Mouse (Mus musculus) limb, embryonic 14.5 days (tissue): ENCODE results near the gene 4930524J08Rik. TPM values are rescaled to one million over a fixed set of nuclear protein-coding genes. Genes with fewer than 3 reads are reported as not detected.

Experiments used
- ATAC-seq: fragments of 200-750 bp; cut with Nextera tagmentation; 2 replicates; pipeline ENCODE4 v1.8.0; 2017; ENCODE audit warnings: low read depth, moderate number of reproducible peaks, moderate TSS enrichment; ENCODE audit not compliant: low FRiP score
- DNase-seq: peaks from one replicate; pipeline ENCODE4 v3.0.0-alpha.2; 2015; ENCODE audit warnings: low spot score
- H3K27ac ChIP-seq: fragments of 300-500 bp; sonication (generic); replicated peaks from 2 replicates; pipeline ENCODE4 v1.5.1; 2014; ENCODE audit warnings: low read depth, mild to moderate bottlenecking, low read length, moderate library complexity, mixed read lengths
- H3K27me3 ChIP-seq: fragments of 300-500 bp; sonication (generic); 2 replicates; pipeline ENCODE4 v1.6.1; 2014; ENCODE audit warnings: low read length, mixed read lengths; ENCODE audit not compliant: control insufficient read depth, insufficient read depth
- H3K36me3 ChIP-seq: fragments of 300-500 bp; sonication (generic); 2 replicates; pipeline ENCODE4 v1.6.1; 2014; ENCODE audit warnings: mild to moderate bottlenecking, low read length, moderate library complexity, mixed read lengths; ENCODE audit not compliant: control insufficient read depth, insufficient read depth
- H3K4me1 ChIP-seq: fragments of 300-500 bp; sonication (generic); 2 replicates; pipeline ENCODE4 v1.6.1; 2014; ENCODE audit warnings: antibody characterized with exemption, low read length, mixed read lengths; ENCODE audit not compliant: control insufficient read depth, insufficient read depth
- H3K4me2 ChIP-seq: fragments of 300-500 bp; sonication (generic); replicated peaks from 2 replicates; pipeline ENCODE4 v1.6.1; 2014; ENCODE audit warnings: low read depth, mild to moderate bottlenecking, low read length, moderate library complexity; ENCODE audit not compliant: severe bottlenecking
- H3K4me3 ChIP-seq: fragments of 300-500 bp; sonication (generic); replicated peaks from 2 replicates; pipeline ENCODE4 v1.5.1; 2014; ENCODE audit warnings: low read length
- H3K9ac ChIP-seq: fragments of 300-500 bp; sonication (generic); 2 replicates; pipeline ENCODE4 v1.6.1; 2014; ENCODE audit warnings: mild to moderate bottlenecking, low read depth, low read length, moderate library complexity; ENCODE audit not compliant: severe bottlenecking
- H3K9me3 ChIP-seq: fragments of 300-500 bp; sonication (generic); 2 replicates; pipeline ENCODE4 v1.6.1; 2016; ENCODE audit warnings: low read length; ENCODE audit not compliant: control insufficient read depth
- POLR2A ChIP-seq: fragments of 200-500 bp; IDR thresholded peaks from 2 replicates; pipeline ENCODE4 v1.8.0; 2012; ENCODE audit warnings: inconsistent platforms, mild to moderate bottlenecking, moderate library complexity, borderline replicate concordance; ENCODE audit not compliant: insufficient read depth, insufficient read length; ENCODE audit errors: extremely low read depth
- WGBS: fragments of 180-500 bp; shearing (Covaris S2); extraction: QIAGEN DNeasy Blood & Tissue Kit; methylation state at CpG from one replicate; pipeline ENCODE4 v1.1.7; 2014; 5-methylcytosine and 5-hydroxymethylcytosine counted together
- polyA plus RNA-seq, 2 experiments: library from polyadenylated mRNA; depleted of rRNA in 1 of 2; stranded (reverse) in 1 of 2; unstranded in 1 of 2; fragments of >200 nt; fragmentation: Nextera tagmentation in 1 of 2; extraction: Ambion mirVana in 1 of 2; gene quantifications; 2 replicates each; pipeline versions ENCODE4 v1.2.1 to v1.2.3; 2012 to 2014

The 4930524J08Rik gene
- polyA plus RNA-seq, 2 experiments, result 2.0 to 6.6 TPM

GRCm38 (mm10) chr5:100008485-100008884 is 29.6 kb downstream of the 4930524J08Rik start:
- Histone ChIP-seq H3K27ac (no peak overlapping the region), H3K9me3 (no peaks in the 10 kb centered on the region), H3K9ac (no peak overlapping the region), H3K27me3 (no peaks in the 10 kb centered on the region), H3K4me2 (no peak overlapping the region), H3K4me3 (no peak overlapping the region), H3K4me1 (no peaks in the 10 kb centered on the region), H3K36me3 (no peaks in the 10 kb centered on the region)
- DNase-seq, result no peak
- no peak for TF ChIP-seq POLR2A
- 59% methylated on average over 3 of the region's 3 CpGs for WGBS
- no peak for ATAC-seq

DNA sequence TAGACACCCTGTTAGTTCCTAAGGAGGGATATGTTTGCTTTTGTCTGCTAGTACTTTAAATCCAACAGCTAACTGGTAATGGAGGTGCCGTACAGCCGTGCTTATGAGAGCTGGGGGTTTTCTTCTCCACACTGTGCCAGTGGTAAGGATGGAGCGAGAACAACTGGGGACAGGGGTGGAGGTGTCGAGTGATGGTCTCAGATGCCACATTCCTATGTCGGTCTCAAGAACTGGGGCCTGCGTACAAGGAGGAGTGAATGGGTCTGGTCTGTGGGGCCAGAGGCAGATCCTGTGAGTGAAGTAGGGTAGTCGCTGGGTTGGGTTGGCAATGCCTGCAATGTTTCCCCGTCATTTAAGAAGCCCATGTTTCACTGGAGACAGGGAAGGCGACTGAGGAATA is 33.7 kb downstream of the 4930524J08Rik start:
- Histone ChIP-seq H3K27me3 (no peaks in the 10 kb centered on the region), H3K4me2 (no peak overlapping the region), H3K9me3 (no peaks in the 10 kb centered on the region), H3K4me3 (no peak overlapping the region), H3K4me1 (no peaks in the 10 kb centered on the region), H3K36me3 (no peaks in the 10 kb centered on the region), H3K9ac (no peak overlapping the region), H3K27ac (no peak overlapping the region)
- ATAC-seq (no peak), DNase-seq (no peak)
- TF ChIP-seq POLR2A, result no peak
- 83% methylated on average over 9 of the region's 9 CpGs for WGBS

DNA sequence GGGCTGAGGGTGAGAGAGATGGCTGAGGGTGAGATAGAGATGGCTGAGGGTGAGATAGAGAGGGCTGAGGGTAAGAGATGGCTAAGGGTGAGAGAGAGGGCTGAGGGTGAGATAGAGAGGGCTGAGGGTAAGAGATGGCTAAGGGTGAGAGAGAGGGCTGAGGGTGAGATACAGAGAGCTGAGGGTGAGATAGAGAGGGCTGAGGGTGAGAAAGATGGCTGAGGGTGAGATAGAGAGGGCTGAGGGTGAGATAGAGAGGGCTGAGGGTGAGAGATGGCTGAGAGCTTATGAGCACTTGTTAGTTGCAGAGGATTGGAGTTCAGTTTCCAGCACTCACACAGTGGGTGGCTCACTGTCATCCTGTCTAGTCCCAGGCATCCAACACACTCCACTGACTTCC is 41.2 kb downstream of the 4930524J08Rik start:
- no peaks in the 10 kb centered on the region for H3K4me1 ChIP-seq
- no peak for DNase-seq
- H3K4me3 ChIP-seq, result no peak overlapping the region
- no peak overlapping the region for H3K4me2 ChIP-seq
- H3K9me3 ChIP-seq, result no peaks in the 10 kb centered on the region
- no peaks in the 10 kb centered on the region for H3K36me3 ChIP-seq
- H3K27ac ChIP-seq, result no peak overlapping the region
- TF ChIP-seq POLR2A, result no peak
- no peak for ATAC-seq
- H3K27me3 ChIP-seq, result no peaks in the 10 kb centered on the region
- no peak overlapping the region for H3K9ac ChIP-seq

DNA sequence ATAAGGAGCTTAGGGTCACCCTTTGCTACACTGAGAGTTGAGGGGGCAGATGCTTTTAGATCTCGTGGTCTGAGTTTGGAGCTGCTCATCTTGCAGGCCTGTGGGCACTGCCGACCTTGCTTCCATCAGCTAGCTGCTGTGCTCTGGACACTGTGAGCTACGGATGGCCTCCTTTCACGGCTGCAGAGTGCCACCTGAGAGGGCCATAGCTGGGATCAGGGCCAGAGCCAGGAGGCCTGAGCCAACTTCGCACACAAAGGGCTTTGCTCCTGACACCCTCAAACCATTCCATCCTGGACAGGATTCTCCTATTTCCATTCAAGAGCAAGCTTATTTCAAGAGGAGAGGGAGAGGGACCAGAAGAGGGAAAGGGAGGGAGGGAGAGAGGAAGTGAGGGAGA is 45.5 kb downstream of the 4930524J08Rik start:
- Histone ChIP-seq H3K4me1 (no peaks in the 10 kb centered on the region), H3K27ac (no peak overlapping the region), H3K9me3 (no peaks in the 10 kb centered on the region), H3K36me3 (no peaks in the 10 kb centered on the region), H3K4me3 (no peak overlapping the region), H3K9ac (no peak overlapping the region), H3K4me2 (no peak overlapping the region), H3K27me3 (no peaks in the 10 kb centered on the region)
- WGBS, result 72% methylated on average over 5 of the region's 5 CpGs
- TF ChIP-seq POLR2A, result no peak
- no peak for ATAC-seq
- DNase-seq, result no peak

- H3K4me2 ChIP-seq, result no peak overlapping the region
- H3K36me3 ChIP-seq, result no peaks in the 10 kb centered on the region
- no peaks in the 10 kb centered on the region for H3K9me3 ChIP-seq
- H3K4me1 ChIP-seq, result no peaks in the 10 kb centered on the region
- no peak overlapping the region for H3K9ac ChIP-seq
- H3K27me3 ChIP-seq, result no peaks in the 10 kb centered on the region
- DNase-seq, result no peak
- no peak overlapping the region for H3K4me3 ChIP-seq
- no peak for TF ChIP-seq POLR2A
- no peak for ATAC-seq
- no peak overlapping the region for H3K27ac ChIP-seq
- 75% methylated on average over 1 of the region's 1 CpGs for whole genome bisulfite sequencing
Measured at GRCm38 (mm10) chr5:100024868-100025267, 46.0 kb downstream of the 4930524J08Rik start.

Other genes with a start within 250 kb of the 4930524J08Rik start
- gene Rasgef1b, start 250.0 kb upstream of the 4930524J08Rik start, polyA plus RNA-seq (2012; rRNA removed), result 4.3 and 4.7 TPM in 2 replicates
- gene Rasgef1b, start 250.0 kb upstream of the 4930524J08Rik start, polyA plus RNA-seq (2014; fragmentation: Nextera tagmentation; extraction: Ambion mirVana), result 9.2 and 12.0 TPM in 2 replicates
- 0.10 and 0.19 TPM in 2 replicates for gene Vamp9, start 72.8 kb upstream of the 4930524J08Rik start, polyA plus RNA-seq (2012; rRNA removed)
- not detected in 2 replicates for gene Vamp9, start 72.8 kb upstream of the 4930524J08Rik start, polyA plus RNA-seq (2014; fragmentation: Nextera tagmentation; extraction: Ambion mirVana)
- 224 and 369 TPM in 2 replicates for gene Hnrnpd, start 123 bp upstream of the 4930524J08Rik start, polyA plus RNA-seq (2012; rRNA removed)
- gene Hnrnpd, start 123 bp upstream of the 4930524J08Rik start, polyA plus RNA-seq (2014; fragmentation: Nextera tagmentation; extraction: Ambion mirVana), result 168 and 184 TPM in 2 replicates
- 420 and 454 TPM in 2 replicates for gene Hnrnpdl, start 60.6 kb downstream of the 4930524J08Rik start, polyA plus RNA-seq (2012; rRNA removed)
- 184 and 200 TPM in 2 replicates for gene Hnrnpdl, start 60.6 kb downstream of the 4930524J08Rik start, polyA plus RNA-seq (2014; fragmentation: Nextera tagmentation; extraction: Ambion mirVana)
- gene Enoph1, start 60.9 kb downstream of the 4930524J08Rik start, polyA plus RNA-seq (2012; rRNA removed), result 50.5 and 52.1 TPM in 2 replicates
- gene Enoph1, start 60.9 kb downstream of the 4930524J08Rik start, polyA plus RNA-seq (2014; fragmentation: Nextera tagmentation; extraction: Ambion mirVana), result 39.1 and 42.8 TPM in 2 replicates
- 7.2 and 7.3 TPM in 2 replicates for gene Tmem150c, start 180.7 kb downstream of the 4930524J08Rik start, polyA plus RNA-seq (2012; rRNA removed)
- 4.7 and 4.8 TPM in 2 replicates for gene Tmem150c, start 180.7 kb downstream of the 4930524J08Rik start, polyA plus RNA-seq (2014; fragmentation: Nextera tagmentation; extraction: Ambion mirVana)